Mouse (Mus musculus): ENCODE data around the gene Olfr361. TPM values are rescaled to one million over a fixed set of nuclear protein-coding genes. Genes with fewer than 3 reads are reported as not detected.
"Not testable (repeated sequence)": the region's sequence is repeated elsewhere in the genome, so short reads cannot be mapped to it uniquely, and the experiment has no call there.

The Olfr361 gene
- polyA plus RNA-seq (2015; fragmentation: Nextera tagmentation; extraction: Ambion mirVana), result not detected in 2 replicates

GRCm38 (mm10) chr2:37089190-37089589 is at the start of gene Olfr361:
Olfr361 (minus strand) TSS chr2:37089290.
- not testable (repeated sequence) for H3K4me3 ChIP-seq (replicated peaks)

GRCm38 (mm10) chr2:37117810-37118209 is 28.7 kb upstream of the Olfr361 start, which contains the start of gene Olfr362:
Olfr362 (minus strand) TSS chr2:37117910.
- Histone ChIP-seq H3K36me3 (no peaks in the 10 kb centered on the region), H3K9ac (no peak within 1 kb of the TSS), H3K9me3 (replicated peaks) (no peaks in the 10 kb centered on the region), H3K27me3 (no peaks in the 10 kb centered on the region), H3K4me3 (replicated peaks) (no peak within 1 kb of the TSS), H3K27ac (replicated peaks) (no peak within 1 kb of the TSS), H3K4me1 (no peaks in the 10 kb centered on the region), H3K4me2 (replicated peaks) (no peak within 1 kb of the TSS)
- WGBS, result 79% methylated on average over 1 of the region's 1 CpGs
- ATAC-seq (ENCODE audit: insufficient number of reproducible peaks, low FRiP score, low TSS enrichment, low read depth), result no peak

More at GRCm38 (mm10) chr2:37089190-37089589, at the start of gene Olfr361:
- not testable (repeated sequence) for H3K27me3 ChIP-seq; H3K9me3 ChIP-seq (replicated peaks); H3K36me3 ChIP-seq; H3K27ac ChIP-seq (replicated peaks); H3K4me1 ChIP-seq; ATAC-seq (ENCODE audit: insufficient number of reproducible peaks, low FRiP score, low TSS enrichment, low read depth); H3K9ac ChIP-seq; H3K4me2 ChIP-seq (replicated peaks)
- 56% methylated on average over 1 of the region's 1 CpGs for WGBS

- Histone ChIP-seq H3K36me3 (no peaks in the 10 kb centered on the region), H3K4me2 (replicated peaks) (no peak within 1 kb of the TSS), H3K27me3 (no peaks in the 10 kb centered on the region), H3K4me1 (no peaks in the 10 kb centered on the region), H3K9ac (no peak within 1 kb of the TSS), H3K9me3 (replicated peaks) (no peaks in the 10 kb centered on the region), H3K4me3 (replicated peaks) (no peak within 1 kb of the TSS), H3K27ac (replicated peaks) (no peak within 1 kb of the TSS)
- no peak for ATAC-seq (ENCODE audit: insufficient number of reproducible peaks, low FRiP score, low TSS enrichment, low read depth)
Measured at GRCm38 (mm10) chr2:37065446-37065845, 23.6 kb downstream of the Olfr361 start, which contains the start of gene Olfr360. Olfr360 (plus strand) TSS chr2:37065746.

Other genes starting within 250 kb of the Olfr361 start
- gene Olfr350, start 243.0 kb downstream of the Olfr361 start, polyA plus RNA-seq (2015; fragmentation: Nextera tagmentation; extraction: Ambion mirVana), result 0.08 TPM in 1 of 2 replicates, not detected in the other
- gene Olfr351, start 226.6 kb downstream of the Olfr361 start, polyA plus RNA-seq (2015; fragmentation: Nextera tagmentation; extraction: Ambion mirVana), result not detected in 2 replicates
- gene Olfr352, start 220.8 kb downstream of the Olfr361 start, polyA plus RNA-seq (2015; fragmentation: Nextera tagmentation; extraction: Ambion mirVana), result not detected in 2 replicates
- gene Olfr353, start 196.4 kb downstream of the Olfr361 start, polyA plus RNA-seq (2015; fragmentation: Nextera tagmentation; extraction: Ambion mirVana), result not detected in 2 replicates
- not detected in 2 replicates for gene Olfr354, start 183.6 kb downstream of the Olfr361 start, polyA plus RNA-seq (2015; fragmentation: Nextera tagmentation; extraction: Ambion mirVana)
- gene Olfr355, start 160.4 kb downstream of the Olfr361 start, polyA plus RNA-seq (2015; fragmentation: Nextera tagmentation; extraction: Ambion mirVana), result not detected in 2 replicates
- not detected in 2 replicates for gene Olfr356, start 152.2 kb downstream of the Olfr361 start, polyA plus RNA-seq (2015; fragmentation: Nextera tagmentation; extraction: Ambion mirVana)
- gene Olfr357, start 95.5 kb downstream of the Olfr361 start, polyA plus RNA-seq (2015; fragmentation: Nextera tagmentation; extraction: Ambion mirVana), result not detected in 2 replicates
- gene Olfr358, start 80.0 kb downstream of the Olfr361 start, polyA plus RNA-seq (2015; fragmentation: Nextera tagmentation; extraction: Ambion mirVana), result 0.03 and 0.05 TPM in 2 replicates
- 0.12 TPM in 1 of 2 replicates, not detected in the other for gene Olfr360, start 23.5 kb downstream of the Olfr361 start, polyA plus RNA-seq (2015; fragmentation: Nextera tagmentation; extraction: Ambion mirVana)
- not detected in 2 replicates for gene Olfr362, start 28.6 kb upstream of the Olfr361 start, polyA plus RNA-seq (2015; fragmentation: Nextera tagmentation; extraction: Ambion mirVana)
- not detected in 2 replicates for gene Olfr364-ps1, start 50.0 kb upstream of the Olfr361 start, polyA plus RNA-seq (2015; fragmentation: Nextera tagmentation; extraction: Ambion mirVana)
- not detected in 2 replicates for gene Olfr365, start 98.9 kb upstream of the Olfr361 start, polyA plus RNA-seq (2015; fragmentation: Nextera tagmentation; extraction: Ambion mirVana)
- gene Olfr366, start 122.3 kb upstream of the Olfr361 start, polyA plus RNA-seq (2015; fragmentation: Nextera tagmentation; extraction: Ambion mirVana), result not detected in 2 replicates
- 0.27 and 0.43 TPM in 2 replicates for gene Olfr368, start 237.2 kb upstream of the Olfr361 start, polyA plus RNA-seq (2015; fragmentation: Nextera tagmentation; extraction: Ambion mirVana)

All from embryonic facial prominence, embryonic 15.5 days (tissue).